ENCODE assay signal across 10 mouse cellular contexts in the genomic region with DNA sequence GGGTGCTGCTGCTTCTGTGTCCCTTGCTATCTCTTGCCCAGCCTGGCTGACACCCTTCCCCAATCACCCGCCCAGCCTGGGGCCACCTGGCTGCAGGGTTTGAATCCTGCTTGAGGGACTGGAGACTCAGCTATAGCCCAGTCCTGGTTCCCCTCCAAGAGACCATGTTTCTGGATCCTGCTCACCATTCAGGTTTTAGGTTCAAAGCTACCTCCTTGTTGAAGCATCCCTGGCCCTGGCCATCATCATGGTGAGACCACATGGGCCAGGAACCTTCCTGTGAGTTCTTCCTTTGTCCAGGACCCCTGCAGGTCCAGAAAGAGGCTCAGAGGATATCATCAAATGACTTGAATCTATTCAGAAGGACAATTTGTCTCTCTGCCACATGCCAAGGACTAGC. TPM values are rescaled to one million over a fixed set of nuclear protein-coding genes. Genes with fewer than 3 reads are reported as not detected.
DNase-seq lines count a peak whose midpoint lies in the region; ATAC-seq lines count a peak whose summit lies in the region.
"Had no signal": no experiment of that assay in that cellular context is flagged by ENCODE, and none has a peak within 500 bp of the region (broad histone marks: within the 10 kb centered on the region; RNA-seq: fewer than 3 reads in every experiment).

No protein-coding gene starts in this region.

- H3K9me3 ChIP-seq in heart, embryonic 14.5 days (ENCODE audit: control insufficient read depth, low read length), result no peaks in the 10 kb centered on the region
- no peaks in the 10 kb centered on the region; the same call in 1 of the 2 replicates for H3K9me3 ChIP-seq in embryonic facial prominence, embryonic 14.5 days (ENCODE audit: control insufficient read depth, low read length)
- H3K9me3 ChIP-seq in hindbrain, embryonic 12.5 days (replicated peaks), result no peaks in the 10 kb centered on the region
- no peaks in the 10 kb centered on the region for H3K9me3 ChIP-seq in midbrain, embryonic 15.5 days

- H3K9ac ChIP-seq in heart, embryonic 14.5 days (ENCODE audit: low read length), result peak overlapping the region; percentile 65
- H3K9ac ChIP-seq in embryonic facial prominence, embryonic 14.5 days (ENCODE audit: low read depth, low read length), result 0 out of 2 replicates have a peak overlapping the region, but pooled peaks have one; percentile 47
- peak overlapping the region; percentile 23; the same call in 1 of the 2 replicates for H3K9ac ChIP-seq in hindbrain, embryonic 12.5 days
- H3K9ac ChIP-seq in midbrain, embryonic 15.5 days, result no peak overlapping the region

- peak overlapping the region; percentile 38 to 95 for H3K27ac ChIP-seq in heart, embryonic 14.5 days (replicated peaks in 1 of 2; ENCODE audit: control insufficient read depth in 1 of 2, insufficient read depth in 1 of 2, low read depth in 2 of 2, low read length in 2 of 2)
- H3K27ac ChIP-seq in embryonic facial prominence, embryonic 14.5 days (replicated peaks; ENCODE audit: low read depth, low read length), result peak overlapping the region; percentile 94
- H3K27ac ChIP-seq in hindbrain, embryonic 12.5 days, result peak overlapping the region; percentile 93
- peak overlapping the region; percentile 95 for H3K27ac ChIP-seq in midbrain, embryonic 15.5 days

- H3K36me3 ChIP-seq in heart, embryonic 14.5 days (ENCODE audit: control insufficient read depth, insufficient read depth, low read length), result no peaks in the 10 kb centered on the region
- no peaks in the 10 kb centered on the region for H3K36me3 ChIP-seq in embryonic facial prominence, embryonic 14.5 days (ENCODE audit: control insufficient read depth, insufficient read depth, low read length)
- no peaks in the 10 kb centered on the region for H3K36me3 ChIP-seq in hindbrain, embryonic 12.5 days
- no peaks in the 10 kb centered on the region for H3K36me3 ChIP-seq in midbrain, embryonic 15.5 days (replicated peaks)

- 83% methylated on average over 1 of the region's 1 CpGs for WGBS in heart, embryonic 14.5 days
- WGBS in embryonic facial prominence, embryonic 14.5 days, result 100% methylated on average over 1 of the region's 1 CpGs
- 89% methylated on average over 1 of the region's 1 CpGs for WGBS in hindbrain, embryonic 12.5 days
- 100% methylated on average over 1 of the region's 1 CpGs for WGBS in midbrain, embryonic 15.5 days

- peak overlapping the region; percentile 50 for H3K4me2 ChIP-seq in heart, embryonic 14.5 days (ENCODE audit: low read length)
- no peak overlapping the region for H3K4me2 ChIP-seq in embryonic facial prominence, embryonic 14.5 days (ENCODE audit: low read depth, low read length)
- peak overlapping the region; percentile 15; the same call in 1 of the 2 replicates for H3K4me2 ChIP-seq in hindbrain, embryonic 12.5 days (replicated peaks)
- no peak overlapping the region for H3K4me2 ChIP-seq in midbrain, embryonic 15.5 days

- no peak overlapping the region; a peak in 1 of 4 replicates for H3K4me3 ChIP-seq in heart, embryonic 14.5 days (ENCODE audit: control insufficient read depth in 1 of 2, insufficient read depth in 1 of 2, low read depth in 1 of 2, low read length in 2 of 2)
- H3K4me3 ChIP-seq in embryonic facial prominence, embryonic 14.5 days (ENCODE audit: low read depth, low read length), result no peak overlapping the region
- no peak overlapping the region for H3K4me3 ChIP-seq in hindbrain, embryonic 12.5 days
- H3K4me3 ChIP-seq in midbrain, embryonic 15.5 days, result no peak overlapping the region
- H3K4me3 ChIP-seq: myocyte had no signal

- H3K4me1 ChIP-seq in heart, embryonic 14.5 days (ENCODE audit: control insufficient read depth in 2 of 2, insufficient read depth in 2 of 2, low read length in 2 of 2), result peaks cover 38 to 46% of the 10 kb centered on the region in 2 experiments
- peaks cover 36% of the 10 kb centered on the region for H3K4me1 ChIP-seq in embryonic facial prominence, embryonic 14.5 days (ENCODE audit: control insufficient read depth, insufficient read depth, low read length)
- peaks cover 77% of the 10 kb centered on the region for H3K4me1 ChIP-seq in hindbrain, embryonic 12.5 days
- peaks cover 91% of the 10 kb centered on the region for H3K4me1 ChIP-seq in midbrain, embryonic 15.5 days

- H3K27me3 ChIP-seq in heart, embryonic 14.5 days (ENCODE audit: control insufficient read depth, insufficient read depth, low read length), result no peaks in the 10 kb centered on the region
- H3K27me3 ChIP-seq in embryonic facial prominence, embryonic 14.5 days (replicated peaks; ENCODE audit: control insufficient read depth, insufficient read depth, low read length), result no peaks in the 10 kb centered on the region
- H3K27me3 ChIP-seq in hindbrain, embryonic 12.5 days, result no peaks in the 10 kb centered on the region
- H3K27me3 ChIP-seq in midbrain, embryonic 15.5 days (replicated peaks), result no peaks in the 10 kb centered on the region

- no peak for DNase-seq in heart, adult 18-20 months
- no peak for DNase-seq in embryonic facial prominence, embryonic 14.5 days (ENCODE audit: low spot score)
- no peak for DNase-seq in urinary bladder, postnatal 36 days (ENCODE audit: low spot score in 2 of 2)
- DNase-seq in lung, postnatal 25 days (ENCODE audit: low spot score), result no peak
- no peak for DNase-seq in cerebellum, postnatal 25 days
- DNase-seq: cerebellum, adult 9-11 months had no signal

- no peak for ATAC-seq in heart, embryonic 14.5 days (ENCODE audit: insufficient number of reproducible peaks, insufficient read depth, low FRiP score, low read depth)
- no peak for ATAC-seq in embryonic facial prominence, embryonic 14.5 days (ENCODE audit: low read depth)
- ATAC-seq in hindbrain, embryonic 12.5 days (ENCODE audit: low FRiP score), result no peak
- no peak for ATAC-seq in midbrain, embryonic 15.5 days (replicated peaks)

RNA-seq across cellular contexts. Expression of gene Cstad, which starts 57.0 kb away (rescaled TPM):
- polyA plus RNA-seq in heart, embryonic 14.5 days (2014; fragmentation: Nextera tagmentation; extraction: Ambion mirVana), result 3.2 and 3.8 TPM in 2 replicates
- total RNA-seq in heart, adult 18-20 months (2021), result 1 to 10 TPM in 1 of 2 experiments, under 1 TPM in 1; 0.57 to 1.2 TPM
- 0.96 and 1.7 TPM in 2 replicates for polyA plus RNA-seq in embryonic facial prominence, embryonic 14.5 days (2014; fragmentation: Nextera tagmentation; extraction: Ambion mirVana)
- 0.45 and 0.89 TPM in 2 replicates for polyA plus RNA-seq in hindbrain, embryonic 12.5 days (2016; fragmentation: Nextera tagmentation; extraction: Ambion mirVana)
- 0.51 and 0.63 TPM in 2 replicates for polyA plus RNA-seq in midbrain, embryonic 15.5 days (2015; fragmentation: Nextera tagmentation; extraction: Ambion mirVana)

Comparison
In these comparisons a context has a peak if more than half of its experiments do, and no peak if none do; other contexts are left out.
1. H3K4me2 ChIP-seq: peak in heart, embryonic 14.5 days (single experiment) and hindbrain, embryonic 12.5 days (single experiment); none in embryonic facial prominence, embryonic 14.5 days (single experiment) and midbrain, embryonic 15.5 days (single experiment).
2. Peak in every context shown above with its lines, with median percentiles within 50 percentile points of each other: H3K27ac ChIP-seq.